Mouse (Mus musculus): ENCODE measurements around the gene Abracl.

DNA sequence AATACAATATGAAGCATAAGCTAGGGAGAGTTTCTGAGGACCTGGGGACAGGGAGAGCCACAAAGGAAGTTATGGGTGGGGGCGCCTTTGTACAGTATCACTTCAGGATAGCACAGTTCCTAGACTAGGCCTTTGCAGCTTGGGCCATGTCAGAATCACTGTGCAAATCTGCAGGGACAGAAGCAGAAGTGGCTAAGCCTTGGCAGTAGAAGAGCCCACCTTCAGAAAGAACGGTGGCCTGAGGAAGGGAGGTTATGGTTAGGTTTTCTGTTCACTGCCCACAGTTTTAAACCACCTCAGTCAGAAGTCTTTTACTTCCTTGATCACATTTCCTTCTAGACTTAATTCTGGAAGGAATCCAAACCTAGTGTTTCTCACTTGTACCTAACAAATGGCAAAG, 47.5 kb upstream of the Abracl start:
- TF ChIP-seq POLR2A (IDR thresholded peaks at IDR 0.05; ENCODE audit: borderline replicate concordance, extremely low read depth, insufficient read depth, insufficient read length, poor library complexity, severe bottlenecking) (no peak), CTCF (IDR thresholded peaks at IDR 0.05; ENCODE audit: borderline replicate concordance, extremely low read depth, insufficient read depth, insufficient read length) (no peak)
